8 mouse cellular contexts compared by ENCODE assay signal in genomic region chrX:13072461-13072982, GRCm38 (mm10). TPM values are rescaled to one million over a fixed set of nuclear protein-coding genes. Genes with fewer than 3 reads are reported as not detected.
A peak's percentile ranks its signal among the peaks of the same experiment; 100 is the strongest.
DNase-seq lines count a peak whose midpoint lies in the region; ATAC-seq and TF ChIP-seq lines count a peak whose summit lies in the region.

No protein-coding gene starts in this region.

- intact Hi-C loops in heart, postnatal 10 days (cut with DNase I): no loop called here

- peak overlapping the region; percentile 56 for H3K4me2 ChIP-seq in forebrain, embryonic 14.5 days (ENCODE audit: low read length)
- peak overlapping the region; percentile 49 for H3K4me2 ChIP-seq in neural tube, embryonic 14.5 days (ENCODE audit: low read depth, low read length)

- TF ChIP-seq POLR2A in lung, adult 2 months (IDR thresholded peaks at IDR 0.05; ENCODE audit: borderline replicate concordance, extremely low read depth, low read depth, low read length): peak; percentile 39; the same call in 1 of the 2 replicates
- no peak; the same call in 1 of the 2 replicates for TF ChIP-seq POLR2A in testis, adult 2 months (IDR thresholded peaks at IDR 0.05; ENCODE audit: control insufficient read depth, low read depth, low read length)

- peak overlapping the region; percentile 90 for H3K4me3 ChIP-seq in E14TG2a.4 (replicated peaks; ENCODE audit: low read length)
- peak overlapping the region; percentile 63 for H3K4me3 ChIP-seq in forebrain, embryonic 14.5 days (ENCODE audit: low read depth, low read length)
- H3K4me3 ChIP-seq in lung, adult 2 months (replicated peaks; ENCODE audit: extremely low read depth, low read depth, low read length): peak overlapping the region; percentile 78
- peak overlapping the region; percentile 62 for H3K4me3 ChIP-seq in neural tube, embryonic 14.5 days (ENCODE audit: low read depth, low read length)
- H3K4me3 ChIP-seq in testis, adult 2 months (ENCODE audit: control insufficient read depth, low read depth, low read length): peak overlapping the region; percentile 83

- peak overlapping the region; percentile 97 for H3K27ac ChIP-seq in forebrain, embryonic 14.5 days (ENCODE audit: low read depth, low read length)
- H3K27ac ChIP-seq in neural tube, embryonic 14.5 days (ENCODE audit: low read depth, low read length): peak overlapping the region; percentile 92
- peak overlapping the region; percentile 85 for H3K27ac ChIP-seq in testis, adult 2 months (ENCODE audit: control insufficient read depth, insufficient read depth, low read depth, low read length)

- no peaks in the 10 kb centered on the region for H3K27me3 ChIP-seq in E14TG2a.4 (ENCODE audit: insufficient read depth, low read length)
- no peaks in the 10 kb centered on the region for H3K27me3 ChIP-seq in forebrain, embryonic 14.5 days (replicated peaks; ENCODE audit: control insufficient read depth, insufficient read depth, low read length)
- H3K27me3 ChIP-seq in neural tube, embryonic 14.5 days (ENCODE audit: control insufficient read depth, insufficient read depth, low read length): no peaks in the 10 kb centered on the region
- H3K27me3 ChIP-seq in testis, adult 2 months (ENCODE audit: control insufficient read depth, insufficient read depth, low read length): no peaks in the 10 kb centered on the region

- 28% methylated on average over 72 of the region's 73 CpGs for WGBS in forebrain, embryonic 14.5 days
- WGBS in lung, adult 2 months: 24% methylated on average over 64 of the region's 73 CpGs
- 5% methylated on average over 19 of the region's 73 CpGs for WGBS in neural tube, embryonic 14.5 days

- peaks cover 21% of the 10 kb centered on the region for H3K4me1 ChIP-seq in E14TG2a.4 (replicated peaks; ENCODE audit: low read depth, low read length)
- no peaks in the 10 kb centered on the region for H3K4me1 ChIP-seq in forebrain, embryonic 14.5 days (ENCODE audit: control insufficient read depth, insufficient read depth, low read length)
- H3K4me1 ChIP-seq in lung, adult 2 months (ENCODE audit: control insufficient read depth, insufficient read depth, low read length): peaks cover 2% of the 10 kb centered on the region; the same call in 1 of the 2 replicates
- H3K4me1 ChIP-seq in neural tube, embryonic 14.5 days (ENCODE audit: control insufficient read depth, insufficient read depth, low read length): no peaks in the 10 kb centered on the region
- no peaks in the 10 kb centered on the region for H3K4me1 ChIP-seq in testis, adult 2 months (ENCODE audit: control insufficient read depth, insufficient read depth, low read length)

- TF ChIP-seq CTCF in E14TG2a.4 (conservative IDR thresholded peaks at IDR 0.05; ENCODE audit: low read length): no peak
- no peak for TF ChIP-seq CTCF in lung, adult 2 months (IDR thresholded peaks at IDR 0.05; ENCODE audit: insufficient read depth, low read length)
- TF ChIP-seq CTCF in testis, adult 2 months (IDR thresholded peaks at IDR 0.05; ENCODE audit: control insufficient read depth, insufficient read depth, insufficient replicate concordance, low read depth, low read length): no peak

- DNase-seq in cerebellum, adult 11 months: peak; percentile 66
- DNase-seq in forebrain, embryonic 14.5 days (ENCODE audit: low spot score): peak; percentile 72
- peak; percentile 74 to 78 for DNase-seq in heart, postnatal 10 days
- DNase-seq in layer of hippocampus, adult 18-20 months (ENCODE audit: low spot score in 2 of 2): peak; percentile 44 to 67
- DNase-seq in lung, adult 2 months: peak; percentile 63

- peak overlapping the region; percentile 81 for H3K9ac ChIP-seq in forebrain, embryonic 14.5 days (ENCODE audit: low read length)
- peak overlapping the region; percentile 78 for H3K9ac ChIP-seq in neural tube, embryonic 14.5 days (replicated peaks; ENCODE audit: low read depth, low read length)

- H3K9me3 ChIP-seq in E14TG2a.4 (ENCODE audit: low read length): no peaks in the 10 kb centered on the region
- no peaks in the 10 kb centered on the region for H3K9me3 ChIP-seq in forebrain, embryonic 14.5 days (replicated peaks; ENCODE audit: control insufficient read depth, low read length)
- H3K9me3 ChIP-seq in neural tube, embryonic 14.5 days (ENCODE audit: control insufficient read depth, low read length): no peaks in the 10 kb centered on the region

- peak; percentile 29 for ATAC-seq in forebrain, embryonic 14.5 days
- peak; percentile 9 for ATAC-seq in neural tube, embryonic 14.5 days (ENCODE audit: low read depth)

- H3K36me3 ChIP-seq in E14TG2a.4 (ENCODE audit: insufficient read depth, low read length): peaks cover 20% of the 10 kb centered on the region
- no peaks in the 10 kb centered on the region for H3K36me3 ChIP-seq in forebrain, embryonic 14.5 days (ENCODE audit: control insufficient read depth, insufficient read depth, low read length)
- no peaks in the 10 kb centered on the region for H3K36me3 ChIP-seq in neural tube, embryonic 14.5 days (ENCODE audit: control insufficient read depth, insufficient read depth, low read length)
- H3K36me3 ChIP-seq in testis, adult 2 months (ENCODE audit: control insufficient read depth, insufficient read depth, low read length): no peaks in the 10 kb centered on the region

RNA-seq across cellular contexts. Expression of gene Usp9x, which starts 1.2 kb away (rescaled TPM):
- 61.2 and 88.9 TPM in 2 replicates for polyA plus RNA-seq in forebrain, embryonic 14.5 days (2014; fragmentation: Nextera tagmentation; extraction: Ambion mirVana)
- total RNA-seq in heart, postnatal 10 days (2021): 100 to 1,000 TPM; 151 to 153 TPM
- total RNA-seq in layer of hippocampus, adult 18-20 months (2021): 100 to 1,000 TPM; 223 to 228 TPM
- 11.1 and 14.7 TPM in 2 replicates for polyA plus RNA-seq in lung, adult 2 months (2012; rRNA removed)
- polyA plus RNA-seq in neural tube, embryonic 14.5 days (2014; fragmentation: Nextera tagmentation; extraction: Ambion mirVana): 84.6 and 108 TPM in 2 replicates
- 13.0 and 14.3 TPM in 2 replicates for polyA plus RNA-seq in testis, adult 2 months (2012; rRNA removed)

Comparison
In these comparisons a context has a peak if more than half of its experiments do, and no peak if none do; other contexts are left out.
1. Peak in every context shown above with its lines: DNase-seq, ATAC-seq, H3K4me3 ChIP-seq and H3K27ac ChIP-seq.